Mouse (Mus musculus): ENCODE measurements around the gene 6030458C11Rik. TPM values are rescaled to one million over a fixed set of nuclear protein-coding genes. Genes with fewer than 3 reads are reported as not detected.

6030458C11Rik gene
- total RNA-seq (2023) = 10 to 100 TPM; 14.1 to 15.6 TPM

GRCm38 (mm10) chr15:12824197-12824952, at the start of gene 6030458C11Rik, which contains the start of gene Drosha:
TSS of gene 6030458C11Rik (minus strand) at chr15:12824649.
TSS of gene Drosha (plus strand) at chr15:12824815.

Other genes starting within 250 kb of the 6030458C11Rik start
- under 1 TPM; 0.30 to 0.44 TPM for gene Pdzd2, start 84.7 kb downstream of the 6030458C11Rik start, total RNA-seq (2023)
- gene Drosha, start 166 bp upstream of the 6030458C11Rik start, total RNA-seq (2023) = 10 to 100 TPM; 32.3 to 32.7 TPM